Mouse (Mus musculus) cerebellum, adult 2 months (tissue): ENCODE measurements around the gene Gm1043.

ENCODE experiments used
- CTCF ChIP-seq: fragments of 200-500 bp; IDR thresholded peaks from 2 replicates; pipeline ENCODE4 v1.5.1; 2011; ENCODE audit warnings: low read depth, mild to moderate bottlenecking, control low read depth, low read length, moderate library complexity, borderline replicate concordance; ENCODE audit not compliant: insufficient read depth
- POLR2A ChIP-seq: fragments of 200-500 bp; IDR thresholded peaks from 2 replicates; pipeline ENCODE4 v1.6.1; 2011; ENCODE audit warnings: low read length, control low read depth, borderline replicate concordance; ENCODE audit not compliant: insufficient read depth

DNA sequence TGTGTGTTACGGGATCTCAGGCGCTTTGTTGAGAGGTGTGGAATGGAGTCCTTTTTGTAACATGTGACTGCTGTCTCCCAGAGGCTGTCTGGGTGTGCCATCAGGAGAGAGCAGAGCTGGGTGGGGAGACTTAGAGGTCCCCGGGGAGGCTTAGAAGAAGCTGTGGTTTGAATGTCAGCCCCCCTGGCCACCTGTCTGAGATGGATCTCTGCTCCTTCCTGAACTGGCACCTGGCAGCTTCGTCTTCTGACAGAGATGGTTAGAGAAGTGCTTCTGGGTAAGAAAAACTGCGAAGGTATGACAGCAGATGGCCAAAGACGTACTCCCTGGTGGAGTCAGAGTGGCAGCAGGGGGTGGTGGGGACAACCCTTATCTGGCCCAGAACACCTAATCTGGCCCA lies 22.4 kb downstream of the Gm1043 start:
- no peak for TF ChIP-seq POLR2A
- no peak for TF ChIP-seq CTCF
